Mouse (Mus musculus): ENCODE results near the gene Adcy1. TPM values are rescaled to one million over a fixed set of nuclear protein-coding genes. Genes with fewer than 3 reads are reported as not detected.

Adcy1 gene
- total and polyA plus RNA-seq, 2 experiments from 2014 or later, result 12.6 to 142 TPM

GRCm38 (mm10) chr11:7158196-7158595 is 94.9 kb downstream of the Adcy1 start:
- no peak overlapping the region for H3K4me3 ChIP-seq (ENCODE audit: low read depth, low read length)
- H3K9ac ChIP-seq (replicated peaks; ENCODE audit: low read length, poor library complexity, severe bottlenecking), result no peak overlapping the region
- no peak overlapping the region for H3K4me2 ChIP-seq (ENCODE audit: low read depth, low read length, poor library complexity, severe bottlenecking)
- WGBS, result 89% methylated on average over 6 of the region's 6 CpGs
- no peak for DNase-seq (ENCODE audit: low spot score)
- H3K27me3 ChIP-seq (ENCODE audit: insufficient read depth, low read length), result no peaks in the 10 kb centered on the region
- H3K9me3 ChIP-seq (ENCODE audit: low read length), result no peaks in the 10 kb centered on the region
- H3K36me3 ChIP-seq (ENCODE audit: insufficient read depth, low read length), result peaks cover 11% of the 10 kb centered on the region; the same call in 1 of the 2 replicates
- no peak for TF ChIP-seq CTCF (IDR thresholded peaks at IDR 0.05)
- no peak for ATAC-seq (ENCODE audit: low FRiP score)
- H3K4me1 ChIP-seq (ENCODE audit: insufficient read depth, low read length), result no peaks in the 10 kb centered on the region; the same call in 1 of the 2 replicates
- H3K27ac ChIP-seq (ENCODE audit: low read depth, low read length), result no peak overlapping the region

- TF ChIP-seq CTCF (IDR thresholded peaks at IDR 0.05), result no peak
- Histone ChIP-seq H3K27me3 (ENCODE audit: insufficient read depth, low read length) (no peaks in the 10 kb centered on the region), H3K9me3 (ENCODE audit: low read length) (no peaks in the 10 kb centered on the region), H3K4me2 (ENCODE audit: low read depth, low read length, poor library complexity, severe bottlenecking) (no peak overlapping the region), H3K36me3 (ENCODE audit: insufficient read depth, low read length) (peaks cover 10% of the 10 kb centered on the region; the same call in 1 of the 2 replicates), H3K27ac (ENCODE audit: low read depth, low read length) (peak overlapping the region; percentile 8; the same call in 1 of the 2 replicates), H3K4me3 (ENCODE audit: low read depth, low read length) (no peak overlapping the region), H3K9ac (replicated peaks; ENCODE audit: low read length, poor library complexity, severe bottlenecking) (no peak overlapping the region), H3K4me1 (ENCODE audit: insufficient read depth, low read length) (no peaks in the 10 kb centered on the region; the same call in 1 of the 2 replicates)
- ATAC-seq (ENCODE audit: low FRiP score), result no peak
- 49% methylated on average over 6 of the region's 6 CpGs for WGBS
- peak; percentile 42 for DNase-seq (ENCODE audit: low spot score)
Observed at GRCm38 (mm10) chr11:7160146-7160545, 96.9 kb downstream of the Adcy1 start.

- H3K4me3 ChIP-seq (ENCODE audit: low read depth, low read length), result no peak overlapping the region
- no peak overlapping the region for H3K9ac ChIP-seq (replicated peaks; ENCODE audit: low read length, poor library complexity, severe bottlenecking)
- peak overlapping the region; percentile 8; the same call in 1 of the 2 replicates for H3K27ac ChIP-seq (ENCODE audit: low read depth, low read length)
- TF ChIP-seq CTCF (IDR thresholded peaks at IDR 0.05), result no peak
- no peak overlapping the region for H3K4me2 ChIP-seq (ENCODE audit: low read depth, low read length, poor library complexity, severe bottlenecking)
- 19% methylated on average over 4 of the region's 4 CpGs for WGBS
- no peaks in the 10 kb centered on the region for H3K27me3 ChIP-seq (ENCODE audit: insufficient read depth, low read length)
- DNase-seq (ENCODE audit: low spot score) (peak; percentile 63), ATAC-seq (ENCODE audit: low FRiP score) (peak; percentile 68)
- peaks cover 15% of the 10 kb centered on the region for H3K36me3 ChIP-seq (ENCODE audit: insufficient read depth, low read length)
- no peaks in the 10 kb centered on the region for H3K9me3 ChIP-seq (ENCODE audit: low read length)
- no peaks in the 10 kb centered on the region; the same call in 1 of the 2 replicates for H3K4me1 ChIP-seq (ENCODE audit: insufficient read depth, low read length)
Observed at GRCm38 (mm10) chr11:7160637-7161101, 97.4 kb downstream of the Adcy1 start.

- H3K27me3 ChIP-seq (ENCODE audit: insufficient read depth, low read length), result no peaks in the 10 kb centered on the region
- no peaks in the 10 kb centered on the region; the same call in 1 of the 2 replicates for H3K4me1 ChIP-seq (ENCODE audit: insufficient read depth, low read length)
- peak; percentile 92 for TF ChIP-seq CTCF (IDR thresholded peaks at IDR 0.05)
- ATAC-seq (ENCODE audit: low FRiP score) (0 out of 2 replicates have a peak, but pooled peaks have one; percentile 29), DNase-seq (ENCODE audit: low spot score) (peak; percentile 70)
- H3K27ac ChIP-seq (ENCODE audit: low read depth, low read length), result no peak overlapping the region
- no peak overlapping the region for H3K4me3 ChIP-seq (ENCODE audit: low read depth, low read length)
- H3K36me3 ChIP-seq (ENCODE audit: insufficient read depth, low read length), result peaks cover 21% of the 10 kb centered on the region
- H3K9me3 ChIP-seq (ENCODE audit: low read length), result no peaks in the 10 kb centered on the region
- no peak overlapping the region for H3K9ac ChIP-seq (replicated peaks; ENCODE audit: low read length, poor library complexity, severe bottlenecking)
- no peak overlapping the region for H3K4me2 ChIP-seq (ENCODE audit: low read depth, low read length, poor library complexity, severe bottlenecking)
- 77% methylated on average over 8 of the region's 8 CpGs for WGBS
Observed at GRCm38 (mm10) chr11:7161502-7162174, 98.3 kb downstream of the Adcy1 start.

GRCm38 (mm10) chr11:7164416-7164815 is 101.1 kb downstream of the Adcy1 start:
- Histone ChIP-seq H3K27ac (ENCODE audit: low read depth, low read length) (no peak overlapping the region), H3K9ac (replicated peaks; ENCODE audit: low read length, poor library complexity, severe bottlenecking) (no peak overlapping the region), H3K36me3 (ENCODE audit: insufficient read depth, low read length) (peaks cover 28% of the 10 kb centered on the region), H3K4me1 (ENCODE audit: insufficient read depth, low read length) (no peaks in the 10 kb centered on the region; the same call in 1 of the 2 replicates), H3K4me2 (ENCODE audit: low read depth, low read length, poor library complexity, severe bottlenecking) (no peak overlapping the region), H3K27me3 (ENCODE audit: insufficient read depth, low read length) (no peaks in the 10 kb centered on the region), H3K9me3 (ENCODE audit: low read length) (no peaks in the 10 kb centered on the region), H3K4me3 (ENCODE audit: low read depth, low read length) (no peak overlapping the region)
- TF ChIP-seq CTCF (IDR thresholded peaks at IDR 0.05), result no peak
- DNase-seq (ENCODE audit: low spot score) (no peak), ATAC-seq (ENCODE audit: low FRiP score) (no peak)
- 40% methylated on average over 4 of the region's 4 CpGs for WGBS

GRCm38 (mm10) chr11:7169645-7170044 is 106.4 kb downstream of the Adcy1 start:
- ATAC-seq (ENCODE audit: low FRiP score), result no peak
- no peak overlapping the region for H3K4me3 ChIP-seq (ENCODE audit: low read depth, low read length)
- no peak for TF ChIP-seq CTCF (IDR thresholded peaks at IDR 0.05)

More at GRCm38 (mm10) chr11:7169645-7170044, 106.4 kb downstream of the Adcy1 start:
- WGBS, result 100% methylated on average over 1 of the region's 1 CpGs
- no peak for DNase-seq (ENCODE audit: low spot score)
- Histone ChIP-seq H3K4me2 (ENCODE audit: low read depth, low read length, poor library complexity, severe bottlenecking) (no peak overlapping the region), H3K4me1 (ENCODE audit: insufficient read depth, low read length) (no peaks in the 10 kb centered on the region), H3K36me3 (ENCODE audit: insufficient read depth, low read length) (peaks cover 39% of the 10 kb centered on the region), H3K27me3 (ENCODE audit: insufficient read depth, low read length) (no peaks in the 10 kb centered on the region), H3K27ac (ENCODE audit: low read depth, low read length) (no peak overlapping the region), H3K9me3 (ENCODE audit: low read length) (no peaks in the 10 kb centered on the region), H3K9ac (replicated peaks; ENCODE audit: low read length, poor library complexity, severe bottlenecking) (no peak overlapping the region)
